Mouse (Mus musculus) CH12.LX (cell line): ENCODE measurements around the gene Jak2. TPM values are rescaled to one million over a fixed set of nuclear protein-coding genes. Genes with fewer than 3 reads are reported as not detected.

ENCODE experiments used
- DNase-seq: peaks from one replicate; pipeline ENCODE4 v3.0.0-alpha.2; 2013; ENCODE audit errors: extremely low read depth
- H3K27ac ChIP-seq: 2 replicates; pipeline ENCODE4 v1.5.1; 2012; ENCODE audit warnings: low read depth, mild to moderate bottlenecking, control low read depth, moderate library complexity; ENCODE audit not compliant: insufficient read depth
- H3K27me3 ChIP-seq: replicated peaks from 2 replicates; pipeline ENCODE3; 2012; ENCODE audit warnings: inconsistent platforms
- H3K36me3 ChIP-seq, 2 experiments: replicated peaks in 1 of 2; 2 replicates each; pipeline versions ENCODE3 to v1.6.1; 2012; ENCODE audit warnings: inconsistent platforms in 1 of 2, low read length in 1 of 2, mild to moderate bottlenecking in 1 of 2, mixed read lengths in 1 of 2, moderate library complexity in 1 of 2; ENCODE audit not compliant: control insufficient read depth in 1 of 2, insufficient read depth in 1 of 2
- H3K4me1 ChIP-seq, 2 experiments: 2 replicates each; pipeline ENCODE4 v1.6.1; 2012; ENCODE audit warnings: inconsistent platforms in 1 of 2, moderate library complexity in 1 of 2; ENCODE audit not compliant: insufficient read depth in 2 of 2, control insufficient read depth in 1 of 2
- H3K4me2 ChIP-seq: 2 replicates; pipeline ENCODE4 v1.6.1; 2012; ENCODE audit warnings: low read depth, mild to moderate bottlenecking, control low read depth; ENCODE audit not compliant: poor library complexity, insufficient read depth, severe bottlenecking
- H3K4me3 ChIP-seq, 3 experiments: fragments of 150-350 bp in 1 of 3; sonication (generic) in 1 of 3; replicated peaks in 1 of 3; 2 replicates each; pipeline versions ENCODE3 to v1.5.1; 2011 to 2012; ENCODE audit warnings: low read depth in 2 of 3, low read length in 2 of 3, mild to moderate bottlenecking in 2 of 3, moderate library complexity in 2 of 3, control low read depth in 1 of 3, improper control_type of control experiment in 1 of 3, inconsistent platforms in 1 of 3, mixed read lengths in 1 of 3; ENCODE audit not compliant: poor library complexity in 1 of 3
- H3K79me2 ChIP-seq: replicated peaks from 2 replicates; pipeline ENCODE4 v1.6.1; 2012; ENCODE audit warnings: mild to moderate bottlenecking, moderate library complexity; ENCODE audit not compliant: control insufficient read depth, poor library complexity, insufficient read depth, severe bottlenecking; ENCODE audit errors: extremely low read depth
- H3K9ac ChIP-seq: 2 replicates; pipeline ENCODE4 v1.6.1; 2012; ENCODE audit warnings: low read depth, mild to moderate bottlenecking, control low read depth, moderate library complexity; ENCODE audit not compliant: insufficient read depth
- H3K9me3 ChIP-seq: replicated peaks from 2 replicates; pipeline ENCODE3; 2012; ENCODE audit warnings: low read length, inconsistent platforms, mixed read lengths
- CHD1 ChIP-seq: IDR thresholded peaks from 2 replicates; pipeline ENCODE4 v1.6.1; 2012; ENCODE audit warnings: low read depth, low read length, improper control_type of control experiment, inconsistent platforms
- CHD2 ChIP-seq: IDR thresholded peaks from 2 replicates; pipeline ENCODE4 v1.6.1; 2011; ENCODE audit warnings: low read length, improper control_type of control experiment
- CTCF ChIP-seq, 2 experiments: IDR thresholded peaks in 1 of 2; conservative IDR thresholded peaks in 1 of 2; 2 replicates each; pipeline ENCODE4 v1.5.1; 2011 to 2012; ENCODE audit warnings: low read depth in 2 of 2, low read length in 2 of 2, improper control_type of control experiment in 1 of 2, inconsistent platforms in 1 of 2, mild to moderate bottlenecking in 1 of 2, moderate library complexity in 1 of 2
- E2F4 ChIP-seq: IDR thresholded peaks from 2 replicates; pipeline ENCODE4 v1.6.1; 2011; ENCODE audit warnings: low read depth, low read length, improper control_type of control experiment; ENCODE audit not compliant: insufficient replicate concordance
- ELF1 ChIP-seq: IDR thresholded peaks from 2 replicates; pipeline ENCODE4 v1.6.1; 2014; ENCODE audit warnings: low read depth, mild to moderate bottlenecking, inconsistent platforms, low read length, improper control_type of control experiment
- ETS1 ChIP-seq: conservative IDR thresholded peaks from 2 replicates; pipeline ENCODE4 v1.6.1; 2012; ENCODE audit warnings: low read depth, mild to moderate bottlenecking, inconsistent platforms, low read length, improper control_type of control experiment, moderate library complexity
- GABPA ChIP-seq: IDR thresholded peaks from 2 replicates; pipeline ENCODE4 v1.6.1; 2012; ENCODE audit warnings: low read depth, low read length, improper control_type of control experiment, inconsistent platforms; ENCODE audit not compliant: insufficient replicate concordance
- JUND ChIP-seq: conservative IDR thresholded peaks from 2 replicates; pipeline ENCODE4 v1.6.1; 2011; ENCODE audit warnings: low read depth, low read length, improper control_type of control experiment
- KAT2A ChIP-seq: IDR thresholded peaks from 2 replicates; pipeline ENCODE4 v1.6.1; 2012; ENCODE audit warnings: low read length, improper control_type of control experiment, inconsistent platforms; ENCODE audit not compliant: insufficient replicate concordance
- MAX ChIP-seq: IDR thresholded peaks from 2 replicates; pipeline ENCODE4 v1.6.1; 2011; ENCODE audit warnings: low read length, improper control_type of control experiment
- MAZ ChIP-seq: IDR thresholded peaks from 2 replicates; pipeline ENCODE4 v1.6.1; 2012; ENCODE audit warnings: low read depth, mild to moderate bottlenecking, inconsistent platforms, low read length, improper control_type of control experiment, moderate library complexity
- MEF2A ChIP-seq: IDR thresholded peaks from 2 replicates; pipeline ENCODE4 v1.6.1; 2014; ENCODE audit warnings: low read depth, mild to moderate bottlenecking, inconsistent platforms, low read length, improper control_type of control experiment, borderline replicate concordance
- MXI1 ChIP-seq: IDR thresholded peaks from 2 replicates; pipeline ENCODE4 v1.6.1; 2011; ENCODE audit warnings: mild to moderate bottlenecking, low read depth, low read length, improper control_type of control experiment
- MYC ChIP-seq: IDR thresholded peaks from 2 replicates; pipeline ENCODE4 v1.6.1; 2011; ENCODE audit warnings: low read depth, mild to moderate bottlenecking, improper control_type of control experiment, low read length
- NELFE ChIP-seq: IDR thresholded peaks from 2 replicates; pipeline ENCODE4 v1.6.1; 2011; ENCODE audit warnings: low read depth, low read length, improper control_type of control experiment
- POLR2AphosphoS2 ChIP-seq: IDR thresholded peaks from 2 replicates; pipeline ENCODE4 v1.6.1; 2011; ENCODE audit warnings: low read depth, low read length, improper control_type of control experiment
- RAD21 ChIP-seq: IDR thresholded peaks from 2 replicates; pipeline ENCODE4 v1.6.1; 2011; ENCODE audit warnings: low read depth, mild to moderate bottlenecking, low read length, improper control_type of control experiment, moderate library complexity
- RCOR1 ChIP-seq: conservative IDR thresholded peaks from 2 replicates; pipeline ENCODE4 v1.6.1; 2012; ENCODE audit warnings: low read depth, mild to moderate bottlenecking, inconsistent platforms, low read length, improper control_type of control experiment
- SIN3A ChIP-seq: IDR thresholded peaks from 2 replicates; pipeline ENCODE4 v1.6.1; 2012; ENCODE audit warnings: low read length, improper control_type of control experiment, inconsistent platforms
- SMC3 ChIP-seq: IDR thresholded peaks from 2 replicates; pipeline ENCODE4 v1.6.1; 2011; ENCODE audit warnings: low read depth, low read length, improper control_type of control experiment
- TBP ChIP-seq: conservative IDR thresholded peaks from 2 replicates; pipeline ENCODE4 v1.6.1; 2011; ENCODE audit warnings: low read depth, low read length, improper control_type of control experiment
- UBTF ChIP-seq: IDR thresholded peaks from 2 replicates; pipeline ENCODE4 v1.6.1; 2012; ENCODE audit warnings: low read depth, mild to moderate bottlenecking, inconsistent platforms, low read length, improper control_type of control experiment, moderate library complexity
- USF2 ChIP-seq: conservative IDR thresholded peaks from 2 replicates; pipeline ENCODE4 v1.6.1; 2011; ENCODE audit warnings: low read depth, low read length, improper control_type of control experiment
- ZC3H11A ChIP-seq: IDR thresholded peaks from 2 replicates; pipeline ENCODE4 v1.6.1; 2012; ENCODE audit warnings: low read depth, mild to moderate bottlenecking, inconsistent platforms, low read length, improper control_type of control experiment
- ZMIZ1 ChIP-seq: IDR thresholded peaks from 2 replicates; pipeline ENCODE4 v1.6.1; 2012; ENCODE audit warnings: low read depth, mild to moderate bottlenecking, inconsistent platforms, low read length, improper control_type of control experiment
- dilution Hi-C: fragments of 300-500 bp; cut with MboI; formaldehyde crosslinking; loops from 2 replicates; pipeline ENCODE4 v1.14.3; 2020; ENCODE audit warnings: low sequenced_read_pairs; ENCODE audit not compliant: extremely low pct_unique_long_range_greater_than_20kb, extremely low pct_ligation_motif_present
- in situ Hi-C: fragments of 300-500 bp; cut with MboI; formaldehyde crosslinking; loops from 3 replicates; pipeline ENCODE4 v1.14.3; 2019; ENCODE audit warnings: low sequenced_read_pairs, low pct_ligation_motif_present, low pct_unique_long_range_greater_than_20kb, mixed read lengths
- polyA plus RNA-seq: library from polyadenylated mRNA; unstranded; fragments of >175 nt; gene quantifications from 2 replicates; pipeline ENCODE4 v1.2.1, GENCODE M21; 2012; ENCODE audit warnings: low read depth; ENCODE audit not compliant: insufficient read length
- total RNA-seq, 2 experiments: library from RNA; depleted of rRNA; stranded (reverse); fragments of 300-350 nt in 1 of 2; fragments of >200 nt in 1 of 2; gene quantifications; 2 replicates each; pipeline ENCODE4 v1.2.3; 2012 to 2014

Gene Jak2
- total and polyA plus RNA-seq, 3 experiments, result 6.6 to 11.5 (median 8.4) TPM

DNA sequence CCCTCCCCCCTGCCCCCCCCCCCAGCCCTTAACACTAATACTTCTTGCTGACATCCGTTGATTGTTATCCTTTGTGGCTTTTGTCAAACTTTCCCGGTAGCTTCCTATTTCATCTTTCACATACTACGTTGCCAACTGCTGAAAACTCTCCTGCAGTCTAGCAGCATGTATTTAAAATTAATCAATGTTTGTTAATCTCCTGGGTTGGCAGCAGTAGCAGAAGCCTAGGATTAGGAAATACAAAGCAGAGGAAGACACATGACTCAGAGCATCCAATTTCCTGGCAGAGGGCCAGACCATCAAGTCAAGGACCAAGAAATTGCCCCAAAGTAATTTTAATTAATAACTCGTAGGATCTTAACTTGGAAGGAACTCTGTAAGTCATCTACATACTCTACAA lies 29.8 kb upstream of the Jak2 start:
- H3K36me3 ChIP-seq, result no peaks in the 10 kb centered on the region
- TF ChIP-seq MAX (no peak), USF2 (no peak), CHD2 (no peak), MEF2A (no peak), CTCF (conservative IDR thresholded peaks at IDR 0.05 in 1 of 2, IDR thresholded peaks at IDR 0.05 in 1 of 2; ENCODE audit: low read depth in 2 of 2, low read length in 2 of 2) (no peak), KAT2A (no peak), ETS1 (no peak), E2F4 (no peak), MAZ (no peak), UBTF (no peak), CHD1 (no peak), ELF1 (no peak), TBP (no peak), SMC3 (no peak), ZC3H11A (no peak), JUND (no peak), POLR2AphosphoS2 (no peak), MYC (no peak), RAD21 (no peak)
- H3K79me2 ChIP-seq, result no peaks in the 10 kb centered on the region
- no peak for DNase-seq
- in situ Hi-C loops, result no loop called here
- no peaks in the 10 kb centered on the region for H3K4me1 ChIP-seq
- H3K27ac ChIP-seq, result no peak overlapping the region
- no peaks in the 10 kb centered on the region for H3K9me3 ChIP-seq
- no peak overlapping the region for H3K9ac ChIP-seq
- no peak overlapping the region for H3K4me3 ChIP-seq
- no peaks in the 10 kb centered on the region for H3K27me3 ChIP-seq
- H3K4me2 ChIP-seq, result no peak overlapping the region
- dilution Hi-C loops, result no loop called here

DNA sequence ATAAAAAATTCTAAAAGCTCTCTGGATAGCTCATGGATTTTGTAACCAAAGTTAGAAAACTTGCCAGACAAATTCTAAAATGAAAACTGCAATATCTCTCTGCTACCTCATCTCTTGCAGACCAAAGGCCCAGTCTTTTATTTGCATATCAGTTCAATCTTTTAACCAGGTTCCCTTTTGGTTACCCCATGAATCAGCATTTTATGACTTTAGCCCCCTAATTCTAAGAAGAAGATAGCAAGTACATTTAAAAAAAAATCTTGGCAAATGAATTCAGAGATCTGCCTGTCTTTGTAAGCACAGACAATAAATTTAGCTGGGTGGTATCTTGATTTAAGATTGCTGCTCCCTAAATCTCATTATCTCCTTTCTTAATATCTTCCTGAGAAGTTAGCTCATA lies 26.7 kb upstream of the Jak2 start:
- in situ Hi-C loops (no loop called here), dilution Hi-C loops (no loop called here)
- H3K9ac ChIP-seq, result no peak overlapping the region
- H3K27ac ChIP-seq, result no peak overlapping the region
- no peaks in the 10 kb centered on the region for H3K36me3 ChIP-seq
- H3K27me3 ChIP-seq, result no peaks in the 10 kb centered on the region
- no peaks in the 10 kb centered on the region for H3K9me3 ChIP-seq
- no peak overlapping the region for H3K4me3 ChIP-seq
- no peak for TF ChIP-seq RAD21
- no peak for TF ChIP-seq MXI1
- no peak for TF ChIP-seq MAZ
- TF ChIP-seq CTCF (conservative IDR thresholded peaks at IDR 0.05 in 1 of 2, IDR thresholded peaks at IDR 0.05 in 1 of 2; ENCODE audit: low read depth in 2 of 2, low read length in 2 of 2), result no peak
- no peak for TF ChIP-seq ZC3H11A
- no peak for TF ChIP-seq GABPA
- TF ChIP-seq NELFE, result no peak
- TF ChIP-seq ZMIZ1, result no peak
- TF ChIP-seq RCOR1, result no peak
- TF ChIP-seq SIN3A, result no peak
- H3K4me2 ChIP-seq, result no peak overlapping the region
- peaks cover 0 to 17% of the 10 kb centered on the region in 2 experiments; a peak in 2 of 4 replicates for H3K4me1 ChIP-seq
- H3K79me2 ChIP-seq, result no peaks in the 10 kb centered on the region
- DNase-seq, result no peak
